Mouse (Mus musculus) kidney, postnatal 4 days (tissue): ENCODE data around the gene Phldb1.

ENCODE experiments used
- DNase-seq, 2 experiments: peaks; one replicate each; pipeline ENCODE4 v3.0.0; 2021; ENCODE audit warnings: mixed read lengths in 2 of 2

Phldb1 gene

GRCm38 (mm10) chr9:44708925-44709324, 26.1 kb downstream of the Phldb1 start:
- no peak for DNase-seq

DNA sequence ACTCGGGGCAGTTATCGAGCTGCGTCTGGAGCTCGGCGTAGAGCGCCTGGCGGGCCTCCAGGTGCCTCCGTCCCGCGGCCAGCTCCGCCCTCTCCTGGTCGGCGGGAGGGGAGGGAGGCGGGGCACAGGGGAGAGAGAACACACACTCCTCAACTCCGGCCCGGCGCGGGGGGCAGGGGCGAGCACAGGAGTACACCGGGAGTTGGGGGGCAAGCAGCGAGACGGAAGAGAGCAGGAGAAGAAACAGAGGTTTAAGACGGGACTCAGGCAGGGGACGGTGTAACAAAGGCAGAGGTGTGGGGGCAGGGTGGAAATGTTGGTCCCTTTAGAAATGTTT, 26.6 kb downstream of the Phldb1 start:
- peak; percentile 88 to 92 for DNase-seq

DNA sequence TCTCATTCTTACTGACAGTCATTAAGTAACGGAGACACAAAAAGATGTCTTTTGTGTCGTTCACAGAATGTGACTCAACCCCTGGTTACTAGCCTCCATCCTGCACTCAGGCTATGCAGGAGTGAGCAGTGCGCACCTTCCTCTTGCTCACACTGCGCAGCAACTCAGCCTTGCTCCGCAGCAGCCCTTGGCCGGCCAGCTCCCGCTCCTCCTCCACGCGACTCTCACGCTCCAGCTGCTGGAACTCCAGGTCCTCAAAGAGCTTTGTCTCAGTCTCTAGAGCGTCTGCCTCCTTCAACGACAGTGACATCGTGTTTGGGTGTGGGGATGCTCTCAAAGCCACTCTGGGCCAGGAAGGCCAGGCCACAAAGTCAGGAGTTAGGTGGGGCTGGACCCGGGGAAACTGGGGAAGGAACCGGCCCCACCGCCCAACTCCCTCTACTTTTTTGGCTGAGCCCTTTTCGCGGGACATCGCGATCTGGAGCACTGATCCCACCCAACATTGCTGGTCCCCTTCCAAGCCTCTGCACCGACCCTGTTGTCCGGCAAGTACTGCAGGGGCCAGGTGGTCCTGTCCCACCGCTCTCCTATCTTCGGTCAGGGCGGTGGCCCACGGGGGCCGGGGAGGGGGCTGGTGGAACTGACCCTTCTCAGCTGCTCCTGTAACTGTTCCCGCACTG, 27.1 kb downstream of the Phldb1 start:
- peak; percentile 49 to 59 for DNase-seq

GRCm38 (mm10) chr9:44699730-44700129, 35.3 kb downstream of the Phldb1 start:
- peak; percentile 47 to 61 for DNase-seq

DNA sequence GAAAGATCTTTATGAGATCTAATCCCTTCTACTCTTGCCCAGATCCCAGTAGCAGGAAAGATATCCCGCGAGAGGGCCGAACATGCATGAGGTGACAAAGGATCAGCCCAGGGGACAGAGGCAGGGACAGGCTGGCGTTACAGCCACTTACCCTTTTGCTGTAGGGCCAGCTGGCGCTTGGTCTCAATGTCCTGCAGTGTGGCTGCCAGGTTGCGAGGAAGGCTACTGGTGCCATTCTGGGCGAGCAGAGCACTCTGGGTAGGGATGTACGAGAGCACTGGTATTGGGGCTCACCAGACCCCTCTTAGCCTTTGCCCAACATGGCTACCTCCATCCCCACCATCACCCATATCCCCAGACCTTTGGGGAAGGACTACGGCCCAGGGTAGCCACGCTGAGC, 35.8 kb downstream of the Phldb1 start:
- no peak for DNase-seq

- no peak for DNase-seq
Measured at GRCm38 (mm10) chr9:44697866-44698265, 37.1 kb downstream of the Phldb1 start.

GRCm38 (mm10) chr9:44693071-44693470, 41.9 kb downstream of the Phldb1 start:
- DNase-seq, result no peak

GRCm38 (mm10) chr9:44691671-44692520, 43.1 kb downstream of the Phldb1 start:
- DNase-seq, result peak; percentile 68 to 77

DNA sequence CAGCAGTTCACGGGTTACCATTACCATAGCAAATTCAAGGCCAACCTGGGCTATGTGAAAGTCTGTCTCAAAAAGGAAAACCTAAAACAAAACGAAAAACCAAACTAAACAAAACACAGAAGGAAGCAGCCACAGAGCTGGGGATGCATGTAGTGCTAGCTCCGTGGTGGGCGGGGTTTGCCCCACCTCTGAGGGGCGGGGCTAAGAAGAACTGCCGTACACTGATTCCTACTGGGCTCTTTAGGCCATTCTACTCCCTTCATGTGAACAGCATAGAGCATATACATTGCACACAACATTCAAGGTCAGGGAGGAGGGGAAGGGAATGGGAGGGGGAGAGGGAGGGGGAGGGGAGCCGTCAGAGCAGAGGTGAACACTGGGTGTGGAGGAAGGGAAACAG, 44.4 kb downstream of the Phldb1 start:
- peak; percentile 45 to 59 for DNase-seq

GRCm38 (mm10) chr9:44688013-44688412, 47.0 kb downstream of the Phldb1 start:
- DNase-seq, result peak in 1 of 2 experiments; percentile 1

- peak; percentile 38 for DNase-seq
Measured at GRCm38 (mm10) chr9:44686638-44687037, 48.4 kb downstream of the Phldb1 start.

DNA sequence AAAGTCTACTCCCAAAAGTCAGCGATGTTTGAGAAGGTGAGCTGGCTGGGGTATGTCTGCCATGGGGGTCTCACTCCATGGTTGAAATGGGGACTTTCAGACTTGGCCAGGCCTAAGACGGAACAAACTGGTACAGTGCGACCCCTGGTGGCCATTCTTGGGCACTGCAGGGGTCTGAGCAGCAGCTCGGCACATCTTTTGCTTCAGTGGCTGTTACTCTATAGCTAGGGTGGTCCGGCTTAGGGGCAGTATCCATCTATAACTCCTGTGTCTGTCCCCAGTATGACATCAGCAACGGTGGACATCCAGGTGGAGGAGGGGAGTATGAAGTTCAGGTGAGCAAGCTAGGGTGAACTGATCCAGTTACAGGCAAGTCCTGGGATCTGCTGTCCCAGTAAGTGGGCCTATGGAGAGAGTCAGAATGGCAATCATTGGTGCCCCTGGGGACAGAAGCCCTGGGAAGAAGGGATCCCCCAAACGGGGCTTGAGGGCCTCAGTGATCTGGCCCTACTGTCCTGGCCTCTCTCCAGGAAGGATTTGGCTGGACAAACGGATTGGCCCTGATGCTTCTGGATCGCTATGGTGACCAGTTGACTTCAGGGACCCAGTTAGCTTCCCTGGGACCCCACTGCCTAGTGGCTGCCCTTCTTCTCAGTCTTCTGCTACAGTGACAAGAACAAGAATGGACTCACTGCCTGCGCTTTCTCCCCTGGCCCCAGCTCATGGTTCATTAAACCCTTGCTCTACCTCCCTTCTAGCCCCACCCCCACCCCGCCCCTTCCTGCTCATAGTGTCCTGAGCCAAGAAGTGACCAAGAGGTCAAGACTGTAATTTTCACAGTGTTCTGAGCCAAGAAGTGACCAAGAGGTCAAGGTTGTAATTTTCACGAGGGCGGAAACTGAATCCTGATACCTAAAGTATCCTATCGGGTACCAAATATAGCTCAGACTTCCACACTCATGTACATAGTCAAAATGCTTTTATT, 49.4 kb downstream of the Phldb1 start:
- peak; percentile 88 to 89 for DNase-seq

- DNase-seq, result no peak
Measured at GRCm38 (mm10) chr9:44683046-44683445, 52.0 kb downstream of the Phldb1 start.

- no peak for DNase-seq
Measured at GRCm38 (mm10) chr9:44679565-44679964, 55.4 kb downstream of the Phldb1 start.

- no peak for DNase-seq
Measured at GRCm38 (mm10) chr9:44678288-44678871, 56.6 kb downstream of the Phldb1 start.

DNA sequence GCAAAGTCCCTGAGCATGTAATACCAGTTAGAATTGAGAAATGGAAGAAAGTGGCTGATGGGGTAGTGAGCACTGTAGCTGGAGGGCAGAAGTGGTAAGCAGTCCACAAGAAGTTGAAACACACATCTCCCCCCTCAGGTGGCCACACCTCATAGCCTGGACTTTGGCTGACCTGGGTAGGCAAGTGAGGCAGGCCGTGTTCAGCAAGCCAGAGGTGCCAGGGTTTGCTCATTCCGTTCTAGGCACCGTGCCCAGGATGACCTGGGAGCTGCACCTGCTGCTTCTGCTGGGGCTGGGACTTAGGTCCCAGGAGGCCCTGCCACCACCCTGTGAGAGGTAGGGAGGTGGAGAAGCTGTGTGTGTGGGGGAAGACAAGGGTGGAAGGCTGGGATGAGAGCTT, 62.0 kb downstream of the Phldb1 start, which contains the start of gene Treh:
Treh (plus strand) TSS at position 229 of the 400 bp plus-strand sequence.
- no peak for DNase-seq

GRCm38 (mm10) chr9:44672291-44672865, 62.6 kb downstream of the Phldb1 start:
- DNase-seq, result no peak

GRCm38 (mm10) chr9:44671416-44671815, 63.6 kb downstream of the Phldb1 start:
- DNase-seq, result no peak

- DNase-seq, result no peak
Measured at GRCm38 (mm10) chr9:44663706-44664105, 71.3 kb downstream of the Phldb1 start.

GRCm38 (mm10) chr9:44655098-44656066, 79.6 kb downstream of the Phldb1 start:
- peak; percentile 71 to 82 for DNase-seq

DNA sequence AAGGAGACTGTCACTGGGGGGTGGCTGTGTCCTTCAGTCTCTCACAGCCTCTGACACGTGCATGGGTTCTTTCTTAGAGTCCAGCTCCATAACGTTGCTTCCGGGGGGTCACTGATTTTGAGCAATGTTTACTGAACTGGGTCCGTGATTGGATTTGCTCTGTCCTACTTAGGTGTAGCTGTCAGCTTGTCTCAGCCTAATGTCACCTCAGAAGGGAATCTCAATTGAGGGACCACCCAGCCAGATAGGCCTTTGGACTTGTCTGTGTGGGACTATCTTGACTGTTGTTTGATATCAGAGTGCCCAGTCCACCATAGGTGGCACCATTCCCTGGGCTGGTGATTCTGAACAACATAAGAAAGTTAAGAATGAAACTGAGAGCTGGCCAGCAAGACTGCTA, 81.1 kb downstream of the Phldb1 start:
- DNase-seq, result no peak
